Mouse (Mus musculus): ENCODE data around the gene Clstn1.

Clstn1 gene

DNA sequence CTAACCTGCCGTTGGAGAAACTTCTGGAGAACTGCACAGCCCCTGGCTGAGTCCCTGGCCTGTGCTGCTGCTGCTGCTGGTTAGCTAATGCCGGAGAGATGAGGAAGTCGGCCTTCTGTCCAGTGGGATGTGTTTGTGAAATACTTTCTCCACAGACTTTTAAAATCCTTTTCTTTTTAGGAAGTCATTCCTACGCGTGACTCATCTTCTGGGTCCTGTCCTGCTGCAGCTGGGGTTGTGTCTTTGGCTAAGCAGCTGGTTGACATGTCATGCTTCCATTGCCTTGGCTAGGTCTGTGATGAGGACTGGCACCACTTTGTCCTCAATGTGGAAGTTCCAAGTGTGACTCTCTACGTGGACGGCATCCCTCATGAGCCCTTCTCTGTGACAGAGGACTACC is 51.7 kb downstream of the Clstn1 start:
- DNase-seq: no peak

DNA sequence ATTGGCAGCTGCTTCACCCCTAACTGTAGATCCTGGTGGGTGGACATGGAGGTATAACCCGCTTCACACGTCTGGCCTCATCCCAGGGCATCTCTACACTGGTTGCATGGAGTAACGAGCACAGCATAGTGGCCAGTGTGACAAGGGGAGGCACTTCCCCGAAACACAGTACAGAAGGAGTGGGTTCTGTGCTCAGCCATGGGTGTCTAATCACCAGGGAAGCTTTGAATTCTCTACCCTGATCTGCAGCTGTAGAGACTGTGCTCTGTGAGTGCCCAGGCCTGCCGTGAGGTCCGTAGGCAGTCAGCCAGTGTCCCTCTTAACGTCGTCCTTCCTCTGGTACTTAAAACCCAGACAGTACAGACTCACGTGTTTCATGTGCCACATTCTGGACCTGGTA is 54.6 kb downstream of the Clstn1 start:
- DNase-seq: no peak

DNA sequence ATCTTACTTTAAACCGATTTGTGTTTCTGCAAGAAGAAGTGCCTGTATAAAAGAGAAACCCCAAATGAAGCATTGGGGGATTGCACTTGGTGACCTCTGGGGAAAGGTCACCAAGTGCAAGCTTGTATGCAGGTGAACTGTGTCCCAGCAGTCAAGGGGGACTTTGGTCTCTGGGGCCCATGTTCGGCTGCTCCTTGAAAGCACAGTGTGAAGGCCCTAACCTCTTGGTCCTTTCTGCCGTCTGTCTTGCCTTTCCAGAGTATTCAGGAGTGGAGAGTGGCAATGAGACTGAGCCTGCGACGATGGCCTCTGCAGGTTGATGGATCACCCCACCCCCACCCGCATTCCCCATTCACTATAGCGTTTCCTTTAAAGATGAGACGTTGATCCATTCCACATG is 55.1 kb downstream of the Clstn1 start:
- DNase-seq: no peak

DNA sequence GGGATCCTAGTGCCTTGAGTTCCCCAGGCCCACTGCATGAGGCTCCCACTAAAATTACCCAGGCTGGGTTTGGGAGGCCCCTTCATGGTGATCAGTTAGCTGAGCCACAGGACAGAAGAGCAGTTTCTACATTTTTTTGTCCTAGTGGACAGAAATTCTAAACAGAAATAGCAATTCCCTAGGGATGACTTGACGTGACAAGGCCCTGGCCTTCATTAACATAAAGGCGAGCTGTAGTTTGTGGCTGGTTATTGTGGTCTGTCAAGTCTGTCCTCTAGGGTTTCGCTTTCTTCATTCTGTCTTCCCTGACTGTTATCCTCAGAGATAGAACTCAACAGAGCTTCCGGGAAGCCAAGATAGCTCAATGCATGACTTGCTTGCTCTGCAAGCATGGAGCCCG is 55.7 kb downstream of the Clstn1 start:
- no peak for DNase-seq

DNA sequence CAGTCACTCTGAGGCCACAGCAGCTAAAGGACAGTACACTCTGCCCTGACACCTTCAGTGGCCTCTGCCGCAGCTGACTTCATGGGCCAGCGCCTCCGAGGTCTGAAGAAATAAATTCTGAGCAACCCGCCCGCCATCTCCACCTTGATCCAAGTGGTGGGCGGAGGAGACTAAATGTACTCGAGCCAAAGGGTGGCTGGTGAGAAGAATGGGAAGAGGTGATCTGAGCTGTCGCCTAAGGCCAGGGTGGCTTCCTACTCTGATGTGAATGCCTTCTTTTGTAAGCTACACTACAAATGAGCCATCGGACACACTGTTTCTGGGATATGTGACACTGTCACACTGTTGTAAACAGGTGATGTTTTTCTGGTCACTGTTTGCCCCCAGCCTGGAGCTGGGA is 59.5 kb downstream of the Clstn1 start:
- DNase-seq: no peak

DNA sequence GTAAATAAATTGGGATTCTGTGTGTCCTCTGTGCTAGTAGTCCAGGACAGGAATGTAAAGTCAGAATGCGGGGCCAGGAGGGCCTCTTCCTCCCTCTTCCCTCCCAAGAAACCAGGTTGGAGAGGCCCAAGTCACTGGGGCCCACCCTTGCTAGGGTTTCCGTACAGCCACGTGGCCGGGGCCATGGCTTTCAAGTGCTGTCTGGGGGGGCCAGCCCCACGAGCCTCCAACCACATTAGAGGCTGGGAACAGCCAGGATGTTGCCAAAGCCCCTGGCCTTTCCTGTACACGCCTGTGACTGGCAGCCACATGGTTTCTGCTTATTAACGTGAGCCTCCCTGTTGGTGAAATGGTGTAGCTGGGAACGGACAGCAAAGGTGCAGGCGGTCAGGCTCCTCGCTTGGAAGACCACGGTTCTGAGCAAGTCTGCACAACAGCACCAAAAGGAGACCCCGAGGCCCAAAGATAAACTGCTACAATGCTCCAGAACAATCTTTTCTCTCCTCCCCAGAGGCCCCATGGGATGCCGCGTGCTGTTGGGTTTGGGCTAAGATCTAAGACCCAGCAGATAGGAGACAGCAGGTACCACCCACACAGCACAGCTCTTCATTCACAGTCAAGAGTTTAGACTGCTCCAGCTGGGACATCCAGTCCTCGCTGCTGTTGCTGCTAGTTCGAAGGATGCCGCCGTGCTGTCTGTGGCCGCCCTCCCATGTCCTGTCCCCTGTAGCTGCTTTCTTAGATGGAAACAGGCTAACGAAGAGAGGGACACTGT is 62.0 kb downstream of the Clstn1 start:
- DNase-seq: peak; percentile 77

DNA sequence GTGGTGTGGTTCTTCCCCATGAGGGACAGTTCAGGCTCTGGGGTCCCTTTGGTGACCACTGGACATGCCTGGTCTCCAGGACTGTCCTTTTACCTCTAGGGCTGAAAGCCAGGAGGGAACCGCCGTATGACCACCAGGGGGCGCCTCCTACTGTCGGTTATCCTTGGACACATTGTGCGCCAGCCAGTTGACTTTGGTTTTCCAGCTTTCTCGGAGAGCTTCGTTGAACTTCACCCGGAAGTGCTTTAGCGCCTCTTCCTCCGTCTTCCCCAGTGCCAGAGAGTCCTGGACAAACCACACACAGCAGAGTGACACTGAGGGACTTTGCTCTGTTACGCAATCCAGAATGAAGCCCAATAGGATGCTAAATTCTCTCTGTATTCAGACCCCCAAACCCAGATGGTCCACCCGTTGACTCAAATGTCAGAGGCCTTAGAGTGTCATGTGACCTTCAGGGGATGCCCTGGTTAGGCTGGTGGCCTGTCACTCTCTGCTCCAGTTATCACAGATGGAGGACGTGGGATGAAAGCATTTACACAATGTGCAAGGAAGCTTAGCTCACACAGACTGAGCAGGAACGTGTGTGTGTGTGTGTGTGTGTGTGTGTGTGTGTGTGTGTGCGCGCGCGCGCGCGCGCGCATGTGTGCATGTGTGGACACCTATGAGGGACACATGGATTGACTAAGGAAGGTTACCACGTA is 64.4 kb downstream of the Clstn1 start:
- DNase-seq: peak; percentile 71

DNA sequence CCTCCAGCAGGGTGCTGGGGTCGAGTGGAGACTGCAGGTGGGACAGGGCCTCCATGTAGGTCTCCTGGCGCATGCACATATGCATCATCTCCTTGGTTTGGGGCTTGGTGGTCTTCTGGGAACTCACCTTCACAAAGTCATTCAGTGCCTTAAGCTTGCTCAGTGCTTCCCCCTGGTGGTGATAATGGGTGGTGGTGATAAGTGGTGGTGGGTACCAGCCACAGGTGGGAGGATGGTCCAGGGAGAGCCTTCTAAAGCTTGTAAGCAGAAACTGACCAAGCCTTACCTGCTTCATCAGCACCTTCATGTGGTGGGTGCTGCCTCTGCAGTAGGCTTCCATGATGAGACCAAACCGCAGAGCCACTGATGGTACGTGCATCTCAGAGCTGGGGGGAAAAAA is 68.0 kb downstream of the Clstn1 start:
- DNase-seq: no peak

DNA sequence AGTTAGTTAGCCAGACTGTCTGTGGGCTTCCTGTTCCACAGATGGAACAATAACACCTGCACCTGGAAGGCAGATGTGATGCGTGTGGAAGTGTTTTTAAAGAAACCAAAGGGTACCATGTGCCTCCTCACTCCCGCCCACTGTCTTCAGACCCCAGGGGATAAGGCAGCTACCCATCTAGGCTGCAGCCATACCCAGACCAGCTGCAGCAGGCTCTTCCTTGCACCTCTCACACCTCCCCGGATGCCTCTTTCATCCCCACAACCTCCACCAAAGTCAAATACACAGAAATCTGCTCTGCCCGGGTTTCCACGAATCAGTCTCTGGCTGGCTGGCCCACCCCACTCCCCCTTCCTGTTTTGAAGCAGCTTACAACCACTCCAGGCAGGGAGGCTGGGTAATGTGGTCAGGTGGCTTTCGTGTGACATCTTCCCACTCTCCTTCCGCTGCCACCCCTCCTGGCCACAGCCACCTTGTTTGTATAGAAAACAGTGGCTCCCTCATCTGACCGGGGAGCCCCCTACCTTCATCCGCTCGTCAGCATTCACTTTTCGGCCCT is 71.7 kb downstream of the Clstn1 start:
- DNase-seq: no peak

DNA sequence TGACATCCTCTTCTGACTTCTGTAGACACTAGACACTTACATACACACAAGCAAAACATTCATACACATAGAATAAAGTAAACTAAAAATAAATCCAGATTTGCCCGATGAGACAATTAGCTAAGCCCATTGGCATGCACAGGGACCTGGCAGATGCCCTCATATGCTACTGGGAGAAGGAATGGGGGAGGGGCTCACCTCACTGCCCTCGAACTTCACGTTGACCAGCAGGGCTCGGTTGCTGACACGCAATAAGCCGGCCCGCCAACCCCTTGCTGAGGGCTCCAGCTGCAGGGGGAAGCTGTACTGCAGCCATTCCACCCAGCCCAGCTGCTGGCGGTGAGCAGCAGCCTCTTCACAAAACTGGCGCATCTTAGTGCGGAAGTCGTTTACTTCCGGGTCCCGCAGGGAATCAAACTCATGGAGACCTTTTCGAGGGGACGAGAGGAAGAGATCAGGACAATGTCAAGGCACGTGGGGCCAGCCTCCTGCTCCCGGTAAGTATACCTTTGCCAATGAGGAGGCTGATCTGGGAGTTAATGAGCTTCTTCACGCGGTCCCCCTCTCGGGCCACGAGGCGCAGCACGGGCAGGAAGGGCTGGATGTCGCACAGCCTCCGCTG is 73.3 kb downstream of the Clstn1 start:
- no peak for DNase-seq

DNA sequence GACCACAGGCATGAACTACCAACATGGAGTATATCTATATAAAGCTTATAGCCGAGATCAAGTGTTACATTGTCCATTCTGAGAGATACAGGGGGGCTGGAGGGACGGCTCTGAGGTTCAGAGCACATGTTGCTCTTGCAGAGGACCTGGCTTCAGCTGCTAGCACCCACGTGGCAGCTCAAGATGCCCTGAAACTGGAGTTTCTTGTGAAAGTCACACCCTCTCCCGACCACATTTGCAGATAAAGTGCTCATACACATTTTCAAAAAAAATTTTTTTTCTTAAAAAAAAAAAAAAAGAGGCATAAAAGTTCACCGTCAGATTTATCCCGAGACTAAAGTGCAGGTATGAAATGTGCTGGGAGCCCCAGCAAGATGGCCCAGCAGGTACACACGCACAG is 74.3 kb downstream of the Clstn1 start:
- DNase-seq: no peak

DNA sequence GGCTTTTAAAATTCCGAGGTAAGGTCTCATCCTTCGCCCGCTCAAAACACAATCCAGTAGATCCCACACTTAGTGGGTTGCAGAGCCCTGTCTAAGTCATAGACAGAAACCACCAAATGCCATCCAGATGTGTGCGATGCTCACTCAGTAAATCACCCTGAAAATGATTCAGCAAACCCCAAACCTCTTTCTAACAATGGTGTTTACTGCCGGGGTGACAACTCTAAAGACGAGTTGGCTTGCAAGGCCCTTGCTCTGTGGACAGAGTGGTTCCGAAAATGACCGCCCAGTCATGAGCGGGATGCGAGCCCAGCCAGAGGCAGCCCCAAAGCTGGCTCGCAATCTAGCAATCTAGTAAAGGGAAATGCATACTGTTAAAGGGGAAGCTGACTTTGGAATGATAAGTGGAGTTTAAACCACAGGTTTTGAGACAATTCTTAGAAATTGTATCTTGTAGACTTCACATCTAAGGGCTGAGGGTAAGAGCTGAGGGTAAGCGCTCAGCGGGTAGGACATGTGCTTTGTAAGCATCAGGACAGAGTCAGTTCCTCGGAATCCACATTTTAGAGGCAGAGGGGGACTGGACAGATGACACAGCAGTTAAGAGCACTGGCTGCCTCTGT is 75.8 kb downstream of the Clstn1 start:
- no peak for DNase-seq

DNA sequence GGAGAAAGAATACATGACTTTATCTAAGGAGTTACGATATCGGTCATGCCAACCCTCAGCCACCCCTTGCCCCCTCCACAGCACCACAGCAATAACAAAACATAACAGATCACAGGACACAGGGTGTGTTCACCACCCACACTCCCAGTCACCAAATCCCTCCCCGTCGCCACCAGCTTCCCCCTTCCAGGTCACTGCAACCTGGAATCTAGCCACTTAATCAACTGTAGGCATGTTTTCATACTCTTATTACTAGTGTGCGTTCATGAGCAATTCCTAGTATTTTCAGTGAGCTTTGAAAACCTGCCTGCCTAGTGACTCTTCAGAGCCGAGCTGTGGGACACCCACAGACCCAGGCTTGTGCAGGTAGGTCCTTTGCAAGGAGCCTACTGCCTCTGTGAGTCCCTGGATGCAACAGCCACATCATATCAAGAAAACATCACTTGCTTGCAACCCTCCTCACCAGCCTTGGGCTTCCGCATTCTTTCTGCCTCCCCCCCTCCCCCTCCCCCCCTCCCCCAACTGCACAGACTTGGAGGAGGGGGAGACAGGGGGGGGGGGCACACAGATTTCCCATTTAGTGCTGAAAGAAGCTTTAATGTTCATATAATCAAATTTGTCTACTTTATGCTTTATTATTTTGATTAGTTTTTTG is 77.7 kb downstream of the Clstn1 start:
- no peak for DNase-seq

DNA sequence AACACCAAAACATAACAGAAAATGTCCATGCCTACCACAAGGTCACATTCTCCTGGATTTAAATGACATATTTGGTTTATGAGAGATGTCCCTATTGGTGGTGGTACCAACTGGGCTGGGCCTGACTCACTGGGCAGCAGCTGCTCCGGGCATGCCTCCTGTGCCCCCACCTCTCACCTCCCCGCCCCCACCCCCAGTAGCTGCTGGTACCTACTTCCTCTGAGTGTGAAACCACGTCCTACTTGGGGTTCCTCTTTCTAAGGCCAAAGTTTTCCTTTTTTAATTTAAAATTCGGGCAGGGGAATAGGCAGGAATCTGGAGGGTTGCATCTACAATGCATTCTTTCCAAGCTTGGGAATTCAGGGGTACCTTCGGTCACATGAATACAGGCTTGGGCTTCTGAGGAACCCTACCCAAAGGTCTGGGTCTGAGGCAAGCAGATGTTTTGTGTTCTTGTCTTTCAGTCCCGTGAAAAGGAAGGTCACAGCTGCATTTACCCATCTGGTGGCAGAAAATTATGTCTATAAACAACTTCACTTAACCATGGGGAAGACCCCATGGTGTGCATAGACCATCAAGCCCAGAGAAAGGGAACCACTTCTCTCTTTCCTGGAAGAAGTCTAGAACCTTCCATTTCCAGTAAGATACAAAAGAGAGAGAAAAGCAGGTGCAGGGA is 78.9 kb downstream of the Clstn1 start:
- DNase-seq: no peak

DNA sequence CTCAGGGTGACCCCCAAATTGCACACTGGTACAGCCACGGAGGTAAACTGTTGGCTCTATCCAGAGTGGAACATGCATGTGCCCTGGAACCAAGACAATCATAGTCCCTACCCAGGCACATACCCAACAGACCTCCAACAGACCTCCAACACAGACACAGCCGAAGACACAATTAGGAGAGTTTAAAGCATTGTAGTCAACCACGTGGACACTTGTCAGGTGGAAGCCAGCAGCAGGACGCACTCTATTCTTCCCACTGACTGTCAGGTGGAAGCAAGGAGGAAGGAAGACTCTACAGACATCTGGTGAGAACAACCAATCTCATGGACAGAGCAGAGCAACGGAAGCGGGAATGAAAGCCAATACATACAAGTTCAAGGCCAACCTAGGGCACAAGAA is 79.4 kb downstream of the Clstn1 start:
- DNase-seq: no peak

DNA sequence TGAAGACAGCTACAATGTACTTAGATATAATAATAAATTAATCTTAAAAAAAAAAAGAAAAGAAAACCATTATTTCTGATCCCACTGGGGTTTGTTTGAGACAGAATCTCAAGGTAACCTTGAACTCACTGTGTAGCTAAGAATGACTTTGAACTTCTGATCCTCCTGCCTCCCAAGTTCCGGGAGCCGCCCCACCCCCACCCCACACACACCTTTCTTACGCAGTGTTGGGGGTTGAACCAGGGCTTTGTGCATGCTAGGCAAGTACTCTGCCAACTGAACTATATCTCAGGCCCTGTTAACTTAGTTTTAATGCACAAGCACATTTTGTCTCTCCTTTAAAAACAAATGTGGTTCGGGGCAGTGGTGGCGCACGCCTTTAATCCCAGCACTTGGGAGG is 84.9 kb downstream of the Clstn1 start:
- no peak for DNase-seq

DNA sequence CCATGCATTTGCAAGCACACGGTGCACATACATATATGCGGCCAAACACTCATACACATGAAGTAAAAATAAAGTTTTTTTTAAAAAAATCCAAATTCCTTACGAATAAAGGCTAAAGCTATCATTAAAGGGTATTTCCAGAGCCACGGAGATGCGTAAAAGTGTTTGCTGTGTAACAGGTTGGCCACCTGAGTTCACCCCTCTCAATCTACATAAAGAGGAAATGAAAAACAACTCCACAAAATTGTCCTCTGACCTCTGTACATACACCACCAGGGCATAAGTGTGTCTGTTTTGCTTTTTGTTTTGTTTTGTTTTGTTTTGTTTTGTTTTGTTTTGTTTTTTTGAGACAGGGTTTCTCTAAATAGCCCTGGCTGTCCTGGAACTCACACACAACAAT is 86.5 kb downstream of the Clstn1 start:
- no peak for DNase-seq

DNA sequence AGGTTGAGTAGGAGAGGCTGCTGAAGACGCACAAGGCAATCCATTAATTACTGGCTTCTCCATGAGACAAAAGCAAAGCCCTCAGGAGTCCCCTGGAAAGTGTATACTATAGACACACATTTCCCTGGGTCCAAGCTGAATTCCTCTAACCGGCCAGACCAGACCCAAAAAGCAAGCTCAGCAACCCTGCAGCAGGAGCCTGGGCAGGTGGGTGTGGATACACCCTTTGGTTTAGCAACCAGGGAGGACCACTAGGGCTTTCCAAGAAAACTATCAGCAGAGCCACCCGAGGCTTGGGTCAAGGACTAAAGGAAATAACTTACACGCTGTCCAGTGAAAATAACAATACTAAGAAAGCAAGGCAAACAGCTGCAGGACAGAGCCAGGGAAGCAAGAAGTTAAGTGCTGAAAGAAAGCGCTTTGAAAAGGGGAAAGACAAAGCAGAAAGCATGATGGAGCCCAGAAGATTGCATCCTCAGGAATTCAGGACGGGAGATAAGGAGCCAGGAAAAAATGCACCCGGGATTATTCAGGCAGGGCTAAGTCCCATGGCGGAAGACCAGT is 88.6 kb downstream of the Clstn1 start:
- DNase-seq: no peak

DNA sequence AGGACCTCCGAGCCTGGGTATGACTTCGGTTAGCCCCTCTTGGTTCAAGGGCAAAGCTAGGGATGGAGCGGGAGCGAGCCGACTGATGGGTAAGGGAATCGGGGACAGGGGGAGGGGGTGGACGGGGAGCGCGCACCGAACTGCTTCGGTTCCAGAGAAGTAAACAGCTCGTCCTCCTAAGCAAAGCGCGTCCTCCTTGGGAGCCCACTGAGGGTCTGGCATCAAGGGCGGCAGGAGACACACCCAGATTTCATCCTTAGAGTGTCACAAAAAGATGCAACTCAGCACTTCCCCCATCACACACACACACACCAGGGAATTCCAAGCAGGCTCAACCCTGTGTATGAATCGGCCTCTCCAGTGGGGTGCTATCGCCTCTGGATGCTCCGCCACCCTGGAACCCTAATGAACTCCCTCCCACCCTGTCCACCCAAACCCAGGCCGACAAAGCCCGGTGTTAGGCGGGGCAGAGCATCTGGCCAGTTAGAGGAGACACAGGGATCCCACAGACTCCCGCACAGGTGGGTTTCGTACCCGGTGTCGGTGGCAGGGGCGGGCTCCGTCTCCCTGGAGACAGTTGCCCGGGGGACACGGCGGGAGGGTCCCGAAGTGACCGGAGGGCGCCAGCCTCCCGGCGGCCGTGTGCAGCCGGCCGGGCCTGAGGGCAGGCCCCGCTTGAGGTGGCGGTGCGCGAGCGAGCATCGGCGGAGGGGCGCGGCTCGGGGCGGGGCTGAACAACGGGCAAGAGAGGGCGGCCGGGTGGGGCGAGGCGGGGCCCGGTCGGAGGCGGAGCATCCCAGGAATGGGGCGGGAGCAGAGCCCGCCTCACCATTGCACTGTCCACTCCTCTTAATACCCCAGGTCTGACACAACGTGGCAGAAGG is 89.4 kb downstream of the Clstn1 start:
- DNase-seq: peak; percentile 82

DNA sequence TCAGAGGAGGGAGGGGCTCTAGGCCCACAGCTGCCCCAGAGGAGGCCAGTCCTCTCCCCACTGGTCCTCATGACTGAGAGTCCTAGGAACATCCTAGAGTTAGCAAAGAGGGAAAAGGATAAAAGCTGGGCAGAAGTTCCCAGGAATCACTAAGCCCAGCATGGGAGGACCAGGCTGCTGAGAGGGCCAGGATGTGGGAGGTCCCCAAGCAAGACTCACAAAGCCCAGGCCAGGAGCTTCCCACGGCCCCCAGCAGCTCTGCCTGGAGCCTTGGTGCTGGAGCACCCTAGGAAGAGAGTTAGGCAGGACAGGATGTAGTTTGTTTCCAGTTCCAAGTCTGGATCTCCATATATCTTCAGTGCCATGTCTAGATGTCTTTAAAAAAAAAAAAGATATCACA is 91.7 kb downstream of the Clstn1 start:
- no peak for DNase-seq

Measured in right cerebral cortex, adult 18-20 months (tissue).